Mouse (Mus musculus) hindbrain, postnatal 0 days (tissue): ENCODE data around the gene Plekha6. TPM values are rescaled to one million over a fixed set of nuclear protein-coding genes. Genes with fewer than 3 reads are reported as not detected.

Source experiments
- ATAC-seq: fragments of 200-750 bp; cut with Nextera tagmentation; 2 replicates; pipeline ENCODE4 v1.8.0; 2017; ENCODE audit warnings: mild to moderate bottlenecking, moderate TSS enrichment, moderate library complexity
- DNase-seq: peaks from one replicate; pipeline ENCODE4 v3.0.0-alpha.2; 2015; ENCODE audit warnings: low spot score
- H3K27ac ChIP-seq: fragments of 300-500 bp; sonication (generic); 2 replicates; pipeline ENCODE4 v1.5.1; 2014; ENCODE audit warnings: mild to moderate bottlenecking
- H3K27me3 ChIP-seq: fragments of 300-500 bp; sonication (generic); 2 replicates; pipeline ENCODE4 v1.6.1; 2014; ENCODE audit warnings: low read length, mixed read lengths; ENCODE audit not compliant: insufficient read depth
- H3K36me3 ChIP-seq: fragments of 300-500 bp; sonication (generic); 2 replicates; pipeline ENCODE4 v1.6.1; 2014; ENCODE audit warnings: low read length, mixed read lengths; ENCODE audit not compliant: insufficient read depth
- H3K4me1 ChIP-seq: fragments of 300-500 bp; sonication (generic); 2 replicates; pipeline ENCODE4 v1.6.1; 2014; ENCODE audit warnings: antibody characterized with exemption, low read length, mixed read lengths; ENCODE audit not compliant: insufficient read depth
- H3K4me2 ChIP-seq: fragments of 300-500 bp; sonication (generic); 2 replicates; pipeline ENCODE4 v1.6.1; 2014; ENCODE audit warnings: low read depth, mild to moderate bottlenecking, low read length, moderate library complexity, mixed read lengths
- H3K4me3 ChIP-seq: fragments of 300-500 bp; sonication (generic); 2 replicates; pipeline ENCODE4 v1.5.1; 2014; ENCODE audit warnings: low read length
- H3K9ac ChIP-seq: fragments of 300-500 bp; sonication (generic); replicated peaks from 2 replicates; pipeline ENCODE4 v1.6.1; 2014; ENCODE audit warnings: mild to moderate bottlenecking, low read length, moderate library complexity, mixed read lengths
- H3K9me3 ChIP-seq: fragments of 300-500 bp; sonication (generic); 2 replicates; pipeline ENCODE4 v1.6.1; 2016; ENCODE audit warnings: low read length, mixed read lengths
- CTCF ChIP-seq: IDR thresholded peaks from 2 replicates; pipeline ENCODE4 v1.5.1; 2016; ENCODE audit warnings: antibody characterized with exemption, control low read depth, low read depth
- WGBS: fragments of 180-500 bp; shearing (Covaris S2); extraction: QIAGEN DNeasy Blood & Tissue Kit; methylation state at CpG from one replicate; pipeline ENCODE4 v1.1.7; 2014; 5-methylcytosine and 5-hydroxymethylcytosine counted together
- polyA plus RNA-seq: library from polyadenylated mRNA; unstranded; fragments of >200 nt; fragmentation: Nextera tagmentation; extraction: Ambion mirVana; gene quantifications from 2 replicates; pipeline ENCODE4 v1.2.1, GENCODE M21; 2015
- total RNA-seq: library from RNA; depleted of rRNA; stranded (reverse); fragments of >200 nt; gene quantifications from 2 replicates; pipeline ENCODE4 v1.2.3, GENCODE M21; 2014

Gene Plekha6
- total and polyA plus RNA-seq, 2 experiments from 2014 or later = 9.7 to 41.0 TPM

DNA sequence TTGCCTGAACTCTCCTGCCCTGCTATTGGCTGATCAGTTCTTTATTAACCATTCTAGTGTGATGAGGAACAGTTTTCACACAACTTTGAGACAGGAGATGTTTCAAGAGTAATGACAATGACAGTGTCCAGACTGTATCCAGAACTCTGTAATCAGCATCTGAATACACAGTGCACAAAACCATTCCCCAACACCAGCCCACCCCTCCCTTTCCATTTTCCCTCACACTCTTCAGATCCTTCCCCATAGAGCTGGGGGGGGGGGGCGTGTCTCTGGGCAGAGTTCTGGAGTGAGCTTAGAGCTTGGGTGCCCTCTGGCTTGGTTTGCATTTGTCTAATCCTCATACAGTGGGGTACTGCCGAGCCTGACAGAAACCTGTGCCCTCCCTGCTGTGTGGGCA is 39.7 kb downstream of the Plekha6 start:
- ATAC-seq (no peak), DNase-seq (no peak)
- no peak overlapping the region for H3K4me2 ChIP-seq
- H3K4me1 ChIP-seq = 0 out of 2 replicates have a peak, but pooled peaks cover 10% of the 10 kb centered on the region
- no peak overlapping the region for H3K9ac ChIP-seq
- TF ChIP-seq CTCF = no peak
- H3K27me3 ChIP-seq = no peaks in the 10 kb centered on the region
- H3K4me3 ChIP-seq = no peak overlapping the region
- no peaks in the 10 kb centered on the region for H3K36me3 ChIP-seq
- 0 out of 2 replicates have a peak overlapping the region, but pooled peaks have one; percentile 26 for H3K27ac ChIP-seq
- 23% methylated on average over 2 of the region's 2 CpGs for WGBS
- no peaks in the 10 kb centered on the region for H3K9me3 ChIP-seq

DNA sequence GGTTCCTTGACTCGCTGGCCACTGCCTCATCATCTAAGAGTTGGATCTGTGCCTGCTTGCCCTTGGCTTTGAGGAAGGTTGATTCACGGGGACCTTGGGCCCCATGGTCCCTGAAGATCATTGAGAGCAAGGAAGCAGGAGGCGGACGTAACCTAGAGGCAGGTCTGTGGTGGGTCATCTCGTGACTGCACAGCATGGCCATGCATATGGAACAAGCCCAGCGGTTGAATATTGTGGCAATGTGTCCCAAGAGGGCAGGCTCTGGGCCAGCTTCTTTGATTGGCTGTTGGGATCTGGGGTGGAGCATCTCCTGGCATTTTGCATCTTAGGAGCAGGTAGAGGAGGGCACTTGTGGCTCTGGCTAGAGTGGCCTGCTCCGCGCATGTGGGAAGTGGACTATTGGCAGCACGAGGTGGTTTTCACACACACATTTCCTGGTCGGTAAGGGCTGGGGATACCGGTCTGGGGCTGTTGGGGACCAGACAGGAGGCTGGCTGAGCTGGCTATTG is 40.4 kb downstream of the Plekha6 start:
- H3K4me2 ChIP-seq = no peak overlapping the region
- TF ChIP-seq CTCF = no peak
- no peak overlapping the region for H3K4me3 ChIP-seq
- H3K4me1 ChIP-seq = peaks cover 14% of the 10 kb centered on the region; the same call in 1 of the 2 replicates
- H3K27ac ChIP-seq = 0 out of 2 replicates have a peak overlapping the region, but pooled peaks have one; percentile 26
- ATAC-seq (no peak), DNase-seq (no peak)
- WGBS = 54% methylated on average over 11 of the region's 11 CpGs
- H3K27me3 ChIP-seq = no peaks in the 10 kb centered on the region
- no peak overlapping the region for H3K9ac ChIP-seq
- no peaks in the 10 kb centered on the region for H3K9me3 ChIP-seq
- H3K36me3 ChIP-seq = no peaks in the 10 kb centered on the region

DNA sequence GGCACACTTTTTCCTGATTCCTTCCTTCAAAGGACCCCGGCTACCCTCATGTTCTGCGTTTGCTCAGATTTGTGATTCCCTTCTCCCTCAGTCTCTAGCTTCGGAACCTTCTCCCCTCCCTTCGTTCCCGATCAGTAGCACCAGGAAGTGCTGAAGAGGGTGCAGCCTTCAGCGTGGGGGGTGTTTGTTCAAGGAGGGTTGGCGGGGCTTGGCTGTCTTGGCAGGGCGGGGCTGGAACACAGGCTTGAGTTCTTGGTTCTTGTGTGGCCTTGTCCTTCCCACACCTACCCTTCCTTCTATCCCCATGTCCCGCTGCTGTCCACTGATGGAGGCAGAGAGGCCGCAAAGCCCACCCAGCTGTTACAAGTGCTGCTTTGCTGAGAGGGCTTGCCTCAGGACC is 41.0 kb downstream of the Plekha6 start:
- no peaks in the 10 kb centered on the region for H3K9me3 ChIP-seq
- no peak for TF ChIP-seq CTCF
- peaks cover 20% of the 10 kb centered on the region; the same call in 1 of the 2 replicates for H3K4me1 ChIP-seq
- DNase-seq (no peak), ATAC-seq (no peak)
- H3K27me3 ChIP-seq = no peaks in the 10 kb centered on the region
- H3K27ac ChIP-seq = no peak overlapping the region
- H3K4me2 ChIP-seq = no peak overlapping the region
- no peak overlapping the region for H3K4me3 ChIP-seq
- no peak overlapping the region for H3K9ac ChIP-seq
- 86% methylated on average over 10 of the region's 10 CpGs for WGBS
- H3K36me3 ChIP-seq = no peaks in the 10 kb centered on the region

GRCm38 (mm10) chr1:133208086-133208815 is 44.2 kb downstream of the Plekha6 start:
- WGBS = 51% methylated on average over 11 of the region's 11 CpGs

GRCm38 (mm10) chr1:133209036-133209435 is 45.0 kb downstream of the Plekha6 start:
- peaks cover 25% of the 10 kb centered on the region; the same call in 1 of the 2 replicates for H3K4me1 ChIP-seq
- H3K27me3 ChIP-seq = no peaks in the 10 kb centered on the region
- peak overlapping the region; percentile 33; the same call in 1 of the 2 replicates for H3K27ac ChIP-seq
- WGBS = 63% methylated on average over 11 of the region's 11 CpGs
- no peaks in the 10 kb centered on the region for H3K9me3 ChIP-seq
- no peak for DNase-seq
- H3K36me3 ChIP-seq = no peaks in the 10 kb centered on the region
- H3K4me2 ChIP-seq = no peak overlapping the region
- no peak for TF ChIP-seq CTCF
- H3K9ac ChIP-seq = no peak overlapping the region
- no peak overlapping the region for H3K4me3 ChIP-seq
- no peak; the same call in 1 of the 2 replicates for ATAC-seq

More at GRCm38 (mm10) chr1:133208086-133208815, 44.2 kb downstream of the Plekha6 start:
- H3K4me1 ChIP-seq = peaks cover 27% of the 10 kb centered on the region; the same call in 1 of the 2 replicates
- DNase-seq (no peak), ATAC-seq (no peak)
- H3K36me3 ChIP-seq = no peaks in the 10 kb centered on the region
- no peak overlapping the region for H3K4me3 ChIP-seq
- H3K9ac ChIP-seq = no peak overlapping the region
- no peak for TF ChIP-seq CTCF
- H3K27ac ChIP-seq = no peak overlapping the region
- no peaks in the 10 kb centered on the region for H3K27me3 ChIP-seq
- H3K4me2 ChIP-seq = no peak overlapping the region
- H3K9me3 ChIP-seq = no peaks in the 10 kb centered on the region

- Histone ChIP-seq H3K9ac (0 out of 2 replicates have a peak overlapping the region, but pooled peaks have one; percentile 9), H3K4me3 (no peak overlapping the region), H3K36me3 (no peaks in the 10 kb centered on the region), H3K9me3 (no peaks in the 10 kb centered on the region), H3K4me1 (peaks cover 21% of the 10 kb centered on the region; the same call in 1 of the 2 replicates), H3K4me2 (peak overlapping the region; percentile 0; the same call in 1 of the 2 replicates), H3K27ac (peak overlapping the region; percentile 33), H3K27me3 (no peaks in the 10 kb centered on the region)
- DNase-seq (no peak), ATAC-seq (no peak)
- WGBS = 26% methylated on average over 7 of the region's 7 CpGs
- no peak for TF ChIP-seq CTCF
Measured at GRCm38 (mm10) chr1:133209482-133209881, 45.5 kb downstream of the Plekha6 start.
